Mouse (Mus musculus) cerebellum, adult 9-10 months (tissue): ENCODE measurements at regions not wholly inside any gene's neighbourhood (a gene's known extent, or its start where the extent isn't known, plus 50 kb on each side); places are given as distances from the start of the nearest gene placed in this dataset.

Experiments used
- DNase-seq: peaks from one replicate; pipeline ENCODE4 v3.0.0; 2022

DNA sequence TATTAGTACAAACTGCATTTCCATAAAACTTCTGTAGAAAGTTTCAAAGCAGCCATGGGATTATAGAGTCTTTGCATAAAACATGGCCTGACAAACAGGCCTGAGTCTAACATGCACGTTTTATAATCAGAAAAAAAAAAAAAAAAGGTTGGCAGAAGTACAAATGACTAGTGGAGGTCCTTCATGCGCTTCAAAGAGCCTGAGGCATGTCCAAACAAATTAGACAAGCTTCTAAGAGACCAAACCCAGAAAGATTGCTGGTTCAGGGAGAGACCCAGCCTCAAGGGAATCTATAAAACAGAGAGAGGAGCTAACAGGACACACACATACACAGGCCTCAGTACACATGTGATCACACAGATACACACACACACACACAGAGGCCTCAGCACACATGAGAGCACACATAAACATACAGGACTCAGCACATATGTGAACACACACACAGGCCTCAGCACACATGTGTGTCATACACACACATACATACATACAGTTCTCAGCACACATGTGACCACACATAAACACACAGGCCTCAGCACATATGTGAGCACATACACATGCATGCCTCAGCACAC lies 57.0 kb upstream of the Gnaq start:
- DNase-seq: no peak

DNA sequence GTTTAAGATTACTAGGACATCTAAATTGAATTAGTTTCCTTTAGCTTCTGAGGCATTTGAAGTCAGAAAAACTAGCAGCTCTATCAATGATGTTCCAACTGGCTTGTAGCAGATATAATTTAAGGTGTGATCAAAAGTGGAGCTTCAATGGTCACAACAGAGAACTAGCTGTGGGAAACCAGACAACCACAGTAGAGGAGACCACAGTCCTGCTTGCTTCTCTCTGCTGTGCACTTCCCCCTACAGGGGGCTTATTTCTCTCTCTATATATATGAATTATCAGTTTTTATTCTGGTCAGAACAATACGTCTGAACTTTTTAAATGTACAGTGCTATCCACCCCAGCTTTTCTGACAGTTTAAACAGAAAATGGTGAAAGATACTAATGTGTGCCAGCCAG lies 57.6 kb upstream of the Gnaq start:
- DNase-seq: no peak

DNA sequence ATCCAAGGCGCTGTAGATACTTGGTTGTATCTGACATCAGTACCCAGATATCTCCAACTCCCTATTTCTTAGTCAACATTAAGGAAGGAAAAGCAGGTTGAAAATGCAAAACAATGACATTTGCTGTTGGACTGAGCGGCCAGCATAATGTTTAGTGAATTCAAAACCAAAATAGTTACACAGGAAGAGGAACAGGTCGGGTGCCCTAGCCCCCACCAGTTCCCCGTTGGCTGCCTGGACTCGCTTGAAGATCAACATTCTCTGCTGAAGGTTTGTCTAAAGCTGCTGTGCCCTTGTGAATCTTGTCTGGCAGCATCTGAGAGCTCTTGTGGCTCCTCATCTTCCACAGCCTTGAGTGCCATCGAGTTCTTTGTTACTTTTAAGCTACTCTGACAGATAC lies 65.3 kb upstream of the Gnaq start:
- DNase-seq: no peak

DNA sequence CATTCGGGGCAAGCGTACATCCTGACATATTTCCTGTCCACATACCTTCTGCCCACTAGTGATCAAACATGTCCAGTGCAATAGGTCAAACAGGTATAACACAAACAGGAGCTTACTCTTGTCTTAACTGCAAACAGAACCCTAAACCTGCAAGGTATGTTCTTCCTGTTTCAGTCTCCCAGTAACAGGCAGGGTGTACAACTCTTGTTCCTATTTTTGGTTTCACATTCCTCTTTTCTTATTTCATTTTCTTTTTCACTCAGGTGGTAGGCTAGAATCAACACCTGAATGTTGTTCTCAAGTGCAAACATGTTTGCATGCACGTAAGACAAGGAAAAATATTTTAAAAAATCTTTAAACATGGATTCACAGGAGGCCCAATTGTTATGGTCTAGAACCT lies 67.7 kb upstream of the Gnaq start:
- DNase-seq: no peak

DNA sequence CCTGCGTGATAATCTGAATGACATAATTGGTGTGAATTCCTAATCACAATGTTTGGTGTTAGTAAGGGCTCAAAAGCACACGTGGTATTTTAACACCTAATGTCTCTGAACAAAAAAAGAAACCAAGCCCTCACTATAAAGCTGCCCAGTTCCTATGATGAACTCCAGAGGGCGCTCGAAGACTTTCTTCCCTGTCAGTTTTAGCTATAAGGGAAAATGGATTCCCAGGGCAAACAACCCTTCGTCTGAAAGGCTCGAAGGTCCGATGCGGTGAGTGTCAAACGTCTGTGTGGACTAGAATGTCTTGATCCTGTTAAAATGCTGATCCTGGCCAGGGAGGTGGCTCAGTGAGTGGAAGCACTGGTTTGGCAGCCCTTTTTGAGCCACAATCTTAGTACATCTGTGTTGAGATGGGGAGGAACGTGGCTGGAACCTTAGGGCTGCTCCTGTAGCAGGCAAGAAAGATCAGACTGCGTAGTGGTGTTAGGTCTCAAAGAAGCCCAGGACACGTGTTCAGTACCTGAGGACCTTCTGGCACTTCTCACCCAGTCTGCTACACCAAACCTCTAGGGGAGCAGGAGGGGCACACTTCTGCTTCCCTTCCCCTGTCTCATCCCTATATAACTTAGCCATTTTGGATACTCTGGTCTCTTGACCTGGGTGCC lies 68.6 kb upstream of the Gnaq start:
- peak; percentile 88 for DNase-seq

DNA sequence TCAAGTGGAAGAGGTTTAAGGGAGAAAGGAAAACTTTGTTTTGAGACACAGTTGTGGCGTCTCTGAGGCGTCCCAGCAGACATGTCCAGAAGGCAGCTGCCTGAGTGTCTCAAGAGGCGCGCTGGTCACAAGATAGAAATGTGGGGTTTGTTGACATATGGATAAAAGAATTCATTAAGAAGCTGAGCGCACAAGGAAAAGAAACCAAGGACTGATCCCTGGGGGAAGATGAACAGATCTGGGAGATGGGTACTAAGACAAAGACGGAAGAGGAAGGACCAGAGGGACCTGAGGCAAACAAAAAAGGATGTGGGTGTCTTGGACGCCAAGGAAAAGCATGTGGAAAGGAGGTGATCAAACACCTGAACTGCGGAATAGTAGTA lies 69.1 kb upstream of the Gnaq start:
- DNase-seq: no peak

DNA sequence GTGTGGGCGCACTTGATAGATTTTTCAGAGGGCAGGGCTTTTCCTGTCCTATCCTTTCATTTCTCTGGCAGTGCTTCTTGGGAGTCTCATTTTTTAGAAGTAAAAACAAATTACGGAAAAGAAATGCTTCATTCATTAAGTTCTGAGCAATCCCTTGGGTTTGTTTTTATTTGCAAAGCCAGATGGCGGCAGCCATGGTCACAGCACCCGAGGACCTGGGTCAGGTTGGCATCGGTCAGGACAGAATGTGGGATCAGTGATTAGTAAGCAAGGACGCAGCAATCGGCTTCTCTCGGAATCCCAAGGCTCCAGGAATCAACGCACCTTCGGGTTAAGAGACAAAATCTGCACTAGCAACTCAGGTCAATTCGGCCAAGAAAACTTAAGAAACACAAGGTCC lies 70.8 kb upstream of the Gnaq start:
- no peak for DNase-seq

DNA sequence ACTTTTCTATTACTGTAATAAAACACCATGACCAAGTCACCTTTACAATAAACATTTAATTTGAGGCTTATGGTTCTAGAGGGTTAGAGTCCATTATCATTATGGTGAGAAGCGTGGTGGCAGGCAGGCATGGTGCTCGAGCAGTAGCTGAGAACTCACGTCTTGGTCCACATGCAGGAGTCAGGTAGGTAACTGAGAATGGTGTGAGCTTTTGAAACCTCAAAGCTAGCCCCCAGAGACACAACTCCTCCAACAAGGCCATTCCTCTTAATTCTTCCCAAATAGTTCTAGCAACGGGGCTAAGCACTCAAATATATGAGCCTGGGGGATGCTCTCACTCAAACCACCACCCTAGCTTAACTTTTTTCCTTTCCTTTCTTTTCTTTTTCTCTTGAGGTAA lies 73.6 kb upstream of the Gnaq start:
- DNase-seq: no peak

DNA sequence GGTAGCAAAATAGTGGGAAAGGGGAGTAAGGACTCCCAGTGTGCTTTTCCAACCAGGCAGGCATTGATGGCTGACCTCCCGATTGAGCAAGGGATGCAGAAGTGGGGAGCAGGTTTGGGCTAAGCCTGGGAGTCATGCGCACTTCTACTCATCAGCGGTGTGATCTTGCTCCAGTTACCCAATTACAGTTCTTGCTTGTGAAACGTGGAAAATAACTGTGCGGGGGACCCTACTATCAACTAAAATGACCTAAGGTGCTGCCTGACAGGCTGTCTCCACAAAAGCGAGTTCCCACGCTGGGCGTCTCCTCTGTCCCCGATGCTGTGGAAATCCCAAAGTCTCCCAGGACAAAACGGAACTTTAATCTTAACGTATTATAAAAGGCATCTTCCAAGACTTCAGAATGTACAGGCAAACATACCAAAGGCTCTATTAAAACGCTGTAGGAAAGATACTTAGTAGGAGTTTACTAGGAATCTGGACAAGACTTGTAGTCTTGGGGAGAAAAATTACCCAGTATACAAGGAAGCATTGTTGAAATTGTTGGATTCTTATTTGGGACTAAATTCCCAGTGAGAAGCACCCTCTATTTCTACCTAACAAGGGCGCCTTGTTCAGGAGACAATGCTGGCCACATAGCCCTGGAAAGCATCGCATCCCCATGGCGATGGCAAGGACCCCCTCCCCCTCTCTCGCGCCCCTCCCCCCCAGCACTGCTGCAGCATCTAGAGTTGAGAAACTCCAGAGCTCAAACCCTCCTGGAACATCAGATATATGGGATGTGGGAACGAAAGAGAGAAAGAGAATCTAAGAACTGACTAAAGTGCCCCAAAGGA lies 65.6 kb upstream of the Cep78 start:
- peak; percentile 21 for DNase-seq

DNA sequence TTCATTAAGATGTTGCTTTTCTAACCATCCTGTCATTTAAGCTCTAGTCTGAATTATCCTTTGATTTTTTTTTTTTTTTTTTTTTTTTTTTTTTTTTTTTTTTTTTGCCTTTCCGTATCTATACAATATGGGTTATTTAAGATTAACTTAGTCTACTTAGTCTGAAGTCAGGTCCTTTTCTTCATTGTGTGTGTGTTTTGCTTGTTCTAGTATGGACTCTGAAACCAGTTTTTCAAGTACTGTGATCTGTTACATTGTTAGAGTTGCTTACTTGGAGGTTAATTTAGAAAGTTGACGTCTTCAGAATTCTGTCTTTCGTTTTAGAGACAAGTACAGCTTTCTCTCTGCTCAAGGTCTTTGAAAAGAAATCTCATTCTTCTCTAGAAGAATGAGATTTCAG lies 64.9 kb upstream of the Cep78 start:
- DNase-seq: no peak

DNA sequence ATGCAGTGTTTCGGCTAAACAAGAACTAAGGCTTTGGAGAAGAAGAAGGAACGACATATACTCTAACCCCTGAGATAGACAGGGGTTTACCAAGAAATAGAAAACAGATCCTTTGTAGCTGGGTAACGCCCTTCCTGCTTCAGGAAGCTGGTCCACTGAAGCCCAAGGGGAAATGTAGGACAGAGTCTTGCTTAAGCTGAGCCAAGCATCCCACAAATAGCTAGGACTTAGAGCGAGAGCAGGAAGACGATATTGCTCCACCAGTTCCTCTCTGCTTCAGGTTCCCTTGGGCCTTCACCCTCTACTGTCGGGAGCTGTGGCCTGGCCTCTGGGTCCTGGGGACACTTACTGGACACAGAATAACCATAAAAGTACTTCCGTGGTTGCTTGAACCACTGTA lies 62.2 kb upstream of the Cep78 start:
- no peak for DNase-seq

DNA sequence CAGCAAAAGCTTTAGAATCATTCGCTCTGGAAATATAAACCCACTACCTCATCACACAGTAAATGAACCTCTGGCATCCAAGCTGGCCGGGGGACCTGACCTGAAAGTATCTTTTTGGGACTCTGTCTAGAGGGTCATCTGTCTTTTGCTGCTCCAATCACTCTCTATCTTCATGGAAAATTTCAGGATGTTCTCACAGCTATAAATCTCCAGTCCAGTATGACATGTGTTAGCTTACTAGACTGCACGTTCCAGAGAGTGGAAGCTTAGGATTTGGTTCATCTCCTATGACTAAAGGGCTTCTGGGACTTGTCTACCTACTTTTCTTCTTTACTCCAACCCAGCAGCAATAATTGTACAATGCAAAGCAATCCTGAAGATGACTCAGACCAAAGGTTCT lies 60.5 kb upstream of the Cep78 start:
- DNase-seq: no peak

DNA sequence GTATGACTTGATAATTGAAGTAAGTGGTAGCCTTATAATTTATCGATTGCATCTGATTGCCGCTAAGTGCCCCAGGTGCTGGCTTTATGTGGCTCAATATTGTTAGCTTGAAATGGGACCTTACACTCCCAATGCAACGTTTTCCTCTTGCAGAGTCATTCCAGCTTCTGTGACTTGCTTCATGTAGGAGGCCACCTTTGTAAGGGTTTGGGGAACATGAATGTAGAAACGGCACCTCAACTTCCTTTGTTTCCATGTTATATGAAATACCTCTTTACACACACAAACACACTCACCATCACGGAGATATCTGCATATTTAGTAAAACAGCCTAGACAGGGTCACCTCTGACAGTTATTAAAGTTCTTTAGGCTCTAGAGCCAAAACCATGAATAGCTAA lies 59.4 kb upstream of the Cep78 start:
- no peak for DNase-seq

DNA sequence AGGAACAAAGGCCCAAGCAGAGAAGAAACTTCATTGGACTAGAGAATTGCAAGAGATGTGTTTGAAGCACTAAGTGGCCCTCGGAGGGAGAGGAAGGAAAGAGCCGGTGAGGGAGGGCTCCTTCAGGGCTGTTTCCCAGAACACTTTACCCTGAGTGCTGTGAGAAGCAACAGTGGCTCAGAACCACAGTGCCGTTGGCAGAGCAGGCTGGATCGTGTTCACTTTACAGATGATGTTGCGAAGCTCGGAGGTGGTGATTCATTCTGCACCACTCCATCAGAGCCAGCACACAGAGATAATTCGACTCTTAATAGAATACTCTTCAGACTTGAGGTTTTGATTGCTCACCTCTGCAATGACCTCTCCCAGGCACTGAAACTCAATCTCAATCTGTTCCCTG lies 58.2 kb upstream of the Cep78 start:
- no peak for DNase-seq

DNA sequence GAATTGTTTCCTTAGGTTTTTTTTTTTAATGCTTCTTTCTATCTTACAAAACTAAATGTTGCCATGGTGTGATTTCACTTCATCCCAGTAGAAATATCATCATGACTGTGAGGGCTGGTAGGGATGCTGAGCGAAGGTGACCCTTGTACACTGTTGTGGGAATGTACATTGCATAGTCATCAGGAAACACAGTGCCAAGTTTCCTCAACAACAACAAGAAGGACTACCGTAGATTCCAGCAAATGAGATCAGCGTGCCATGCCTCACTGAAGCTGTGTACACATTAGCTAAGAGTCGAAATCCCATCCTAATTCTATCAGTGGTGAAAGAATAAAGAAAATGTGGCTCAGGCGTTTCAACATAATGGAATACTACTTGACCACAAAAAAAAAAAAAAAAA lies 57.1 kb upstream of the Cep78 start:
- no peak for DNase-seq

DNA sequence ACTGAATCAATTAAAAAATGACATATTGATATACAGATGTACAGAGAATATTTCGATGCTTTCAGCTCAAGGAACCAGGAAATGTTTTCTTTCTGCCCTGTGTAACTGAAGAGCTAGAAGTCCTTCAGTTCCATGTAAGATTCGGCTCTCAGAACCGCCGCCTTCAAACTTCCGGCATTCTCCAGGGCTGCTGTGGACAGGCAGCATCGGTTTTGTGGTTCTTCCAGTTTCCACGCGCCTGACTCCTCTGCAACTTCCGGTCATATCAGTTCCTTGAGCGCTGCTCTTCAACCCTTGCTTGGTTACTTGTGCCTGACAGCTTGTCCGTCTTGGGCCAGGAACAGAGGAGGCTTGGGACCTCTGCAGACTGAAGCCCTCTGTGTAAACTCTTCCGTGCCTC lies 53.0 kb upstream of the Cep78 start:
- DNase-seq: no peak
